Mouse (Mus musculus) megakaryocyte, adult 5-6 weeks (primary cell): ENCODE measurements around the gene Nr4a3. TPM values are rescaled to one million over a fixed set of nuclear protein-coding genes. Genes with fewer than 3 reads are reported as not detected.

Experiments
- ATAC-seq: 2 replicates; pipeline ENCODE4 v1.8.0; 2016; ENCODE audit warnings: mild to moderate bottlenecking, inconsistent platforms; ENCODE audit not compliant: poor library complexity, severe bottlenecking
- total RNA-seq, 2 experiments: library from RNA; stranded (forward) in 1 of 2; stranded (reverse) in 1 of 2; fragments of 153-499, 151-499 nt in 1 of 2; fragments of 221-1000, 200-1000 nt in 1 of 2; gene quantifications; 2 replicates each; pipeline versions ENCODE4 v1.2.3 to v1.2.4; 2015 to 2017

The Nr4a3 gene
- total RNA-seq, 2 experiments from 2014 or later: 0.73 to 1.6 TPM

DNA sequence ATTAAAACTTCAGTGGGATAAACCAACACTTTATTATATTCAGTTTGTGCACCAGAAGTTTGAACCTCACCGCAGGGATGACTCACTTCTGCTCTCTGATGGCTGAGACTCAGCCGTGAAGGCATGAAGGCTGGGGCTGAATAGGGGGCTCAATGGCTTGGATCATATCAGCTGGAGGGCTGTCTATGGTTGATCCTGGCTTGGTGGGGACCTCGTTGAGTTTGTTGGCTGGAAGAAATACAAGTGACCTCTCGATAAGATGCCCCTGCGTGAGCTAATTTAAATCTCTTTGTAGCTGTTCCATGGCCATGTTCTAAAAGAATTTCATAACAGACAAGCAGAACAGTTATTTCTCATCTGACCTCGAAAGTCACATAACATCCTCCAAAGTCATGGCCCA, 62.1 kb downstream of the Nr4a3 start:
- ATAC-seq: no peak

GRCm38 (mm10) chr4:48108591-48108990, 63.6 kb downstream of the Nr4a3 start:
- peak; percentile 89 for ATAC-seq

GRCm38 (mm10) chr4:48110331-48110730, 65.4 kb downstream of the Nr4a3 start:
- ATAC-seq: no peak

DNA sequence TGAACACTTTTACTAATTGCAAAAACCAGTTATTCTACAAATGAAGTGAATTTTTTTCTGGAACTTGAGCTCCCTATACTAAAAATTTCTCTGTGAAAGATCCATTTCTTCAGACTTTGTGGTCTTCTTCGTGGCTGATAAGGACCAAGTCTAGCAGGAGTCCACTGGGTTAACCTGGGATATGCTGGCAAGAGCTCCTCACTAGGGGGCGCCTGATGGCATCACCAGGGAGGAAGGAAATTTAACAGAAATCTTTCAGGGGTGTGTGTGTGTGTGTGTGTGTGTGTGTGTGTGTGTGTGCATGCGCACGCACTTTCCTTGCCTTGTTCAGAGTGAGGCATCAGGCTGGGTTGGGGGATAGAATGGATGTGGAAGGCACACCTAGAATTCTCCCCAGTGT, 71.2 kb downstream of the Nr4a3 start:
- ATAC-seq: peak; percentile 85

DNA sequence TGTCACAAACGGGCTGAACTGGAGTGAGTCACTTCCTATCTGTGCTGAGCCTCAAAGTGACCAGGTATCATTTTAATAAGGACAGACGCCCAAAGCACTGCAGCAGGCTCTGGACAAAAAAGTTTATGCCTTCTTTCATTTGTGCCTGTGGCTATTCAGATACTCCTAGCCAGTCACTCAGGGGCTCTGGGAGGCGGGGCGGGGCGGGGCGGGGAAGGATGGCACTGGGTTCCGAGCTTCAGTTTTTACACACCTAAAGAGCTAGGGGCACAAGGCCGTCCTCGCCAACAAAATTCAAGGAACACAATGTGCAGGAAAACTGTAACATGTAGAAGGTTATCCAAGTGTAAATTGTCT, 79.4 kb downstream of the Nr4a3 start:
- ATAC-seq: peak; percentile 64

- ATAC-seq: peak; percentile 98
These were observed 80.0 kb downstream of the Nr4a3 start, which contains the start of gene Stx17 for GRCm38 (mm10) chr4:48124773-48125469. Gene Stx17, plus strand, starts transcription at chr4:48124915.

DNA sequence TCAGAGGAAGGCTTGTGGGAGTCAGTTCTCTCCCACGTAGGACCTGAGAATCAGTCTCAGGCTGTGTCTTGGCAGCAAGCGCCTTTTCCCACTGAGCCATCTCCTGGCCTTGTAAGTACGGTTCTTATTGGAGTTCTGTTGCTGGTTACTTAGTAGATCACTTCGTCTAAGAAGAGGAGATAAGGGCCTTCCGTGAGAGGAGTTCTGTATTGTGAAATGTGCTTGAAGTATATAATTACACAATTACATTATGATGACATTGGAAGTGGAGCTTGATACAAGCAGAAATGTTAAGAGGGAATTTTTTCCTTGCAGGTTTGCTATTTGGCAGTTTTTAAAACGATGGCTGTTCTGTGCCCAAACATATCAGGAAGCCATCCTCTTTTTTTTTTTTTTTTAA, 85.4 kb downstream of the Nr4a3 start:
- ATAC-seq: no peak

- ATAC-seq: peak; percentile 87
These were observed 86.7 kb downstream of the Nr4a3 start for GRCm38 (mm10) chr4:48131606-48132005.

- ATAC-seq: peak; percentile 58
These were observed 87.8 kb downstream of the Nr4a3 start for GRCm38 (mm10) chr4:48132721-48133120.

Other genes starting within 250 kb of the Nr4a3 start
- gene Stx17, start 79.8 kb downstream of the Nr4a3 start, total RNA-seq (2015): 14.2 and 15.1 TPM in 2 replicates
- gene Stx17, start 79.8 kb downstream of the Nr4a3 start, total RNA-seq (2017): 16.7 and 25.9 TPM in 2 replicates
- 77.7 and 87.1 TPM in 2 replicates for gene Erp44, start 234.4 kb downstream of the Nr4a3 start, total RNA-seq (2015)
- 75.8 and 80.7 TPM in 2 replicates for gene Erp44, start 234.4 kb downstream of the Nr4a3 start, total RNA-seq (2017)
- 4.0 TPM in 2 replicates for gene Invs, start 234.6 kb downstream of the Nr4a3 start, total RNA-seq (2015)
- 4.0 and 4.4 TPM in 2 replicates for gene Invs, start 234.6 kb downstream of the Nr4a3 start, total RNA-seq (2017)